Mouse (Mus musculus) layer of hippocampus, adult 8-10 months (tissue): Measurements from ENCODE around the gene Flvcr2. TPM values are rescaled to one million over a fixed set of nuclear protein-coding genes. Genes with fewer than 3 reads are reported as not detected.

ENCODE experiments used
- DNase-seq, 2 experiments: peaks; one replicate each; pipeline ENCODE4 v3.0.0; 2022; ENCODE audit warnings: low spot score in 2 of 2
- microRNA-seq, 2 experiments: library from miRNA; unstranded; fragments of <30 nt; microRNA quantifications; one replicate each; pipeline ENCODE4 v1.2.0; 2022
- total RNA-seq, 4 experiments: library from RNA; stranded (reverse); gene quantifications; 2 replicates each; pipeline ENCODE4 v1.2.4; 2022

Gene Flvcr2
- total RNA-seq, 4 experiments from 2014 or later = 1.5 to 2.7 (median 2.2) TPM

DNA sequence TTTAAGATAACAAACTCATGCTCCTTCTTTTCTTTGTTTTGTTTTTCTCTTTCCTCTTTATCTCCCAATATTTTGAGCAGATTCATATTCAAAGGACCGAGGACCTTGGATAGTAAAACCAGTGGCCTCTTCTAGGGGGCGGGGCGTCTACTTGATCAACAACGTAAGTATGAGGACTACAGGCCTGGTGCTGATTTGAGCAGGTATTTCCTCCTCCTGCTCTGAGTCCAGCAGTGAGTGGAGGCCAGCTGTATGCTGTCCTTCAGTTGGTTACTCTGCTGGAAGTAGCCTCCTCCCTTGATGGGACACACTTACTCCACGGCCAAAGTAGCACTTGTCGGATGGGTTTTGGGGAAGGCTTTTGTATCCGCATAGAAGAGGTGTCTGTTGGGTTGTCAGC is 111.0 kb downstream of the Flvcr2 start:
- no peak for DNase-seq

DNA sequence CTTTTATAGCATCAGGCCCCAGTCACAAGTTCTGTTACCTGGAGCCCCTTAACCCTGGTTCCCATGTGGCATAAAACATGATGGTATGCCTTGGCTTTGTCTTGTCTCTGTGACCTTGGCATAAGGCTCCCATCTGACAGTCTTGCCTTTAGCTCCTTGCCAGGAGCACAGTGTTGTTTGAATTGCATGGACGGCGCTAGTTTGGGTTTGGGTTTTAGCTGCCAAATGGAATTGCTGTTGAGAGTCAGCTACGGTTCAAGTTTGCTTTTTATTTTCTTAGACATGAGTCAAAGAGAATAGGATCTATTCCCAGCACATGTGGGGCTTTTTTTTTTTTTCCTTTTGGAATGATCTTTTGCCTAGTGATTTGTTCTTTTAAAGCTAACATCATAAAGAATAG is 112.8 kb downstream of the Flvcr2 start:
- no peak for DNase-seq

DNA sequence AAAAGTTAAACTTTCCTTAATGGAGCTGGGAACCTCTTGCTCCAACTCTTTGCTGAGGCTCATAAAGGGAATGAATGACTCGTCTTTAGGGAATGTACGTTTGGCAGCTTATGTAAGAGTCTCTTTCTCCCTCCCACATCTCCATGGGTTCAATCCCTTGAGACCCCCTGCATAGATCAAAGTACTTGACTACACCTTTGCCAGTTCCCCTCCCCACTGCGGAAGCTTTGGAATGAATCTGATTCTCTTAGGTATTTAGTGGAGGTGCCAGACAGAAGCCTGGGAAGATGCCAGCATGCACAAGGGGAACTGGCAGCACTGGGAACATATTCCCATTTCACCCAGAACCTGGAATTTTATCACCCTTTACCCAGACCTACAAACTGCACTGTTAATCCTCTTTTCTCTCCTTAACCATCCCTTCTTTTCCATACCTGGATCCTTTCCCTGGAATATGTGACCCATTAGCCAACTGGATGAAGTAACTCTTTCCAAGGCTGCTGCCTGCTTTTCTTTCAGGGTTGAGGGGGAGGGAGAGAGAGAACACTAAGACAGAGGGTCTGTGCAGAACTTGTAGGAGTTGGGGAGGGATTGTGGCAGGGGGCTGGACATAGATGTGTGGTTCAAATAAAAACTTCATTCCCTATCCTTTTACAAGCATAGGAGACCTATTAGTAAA is 113.3 kb downstream of the Flvcr2 start:
- DNase-seq = no peak

DNA sequence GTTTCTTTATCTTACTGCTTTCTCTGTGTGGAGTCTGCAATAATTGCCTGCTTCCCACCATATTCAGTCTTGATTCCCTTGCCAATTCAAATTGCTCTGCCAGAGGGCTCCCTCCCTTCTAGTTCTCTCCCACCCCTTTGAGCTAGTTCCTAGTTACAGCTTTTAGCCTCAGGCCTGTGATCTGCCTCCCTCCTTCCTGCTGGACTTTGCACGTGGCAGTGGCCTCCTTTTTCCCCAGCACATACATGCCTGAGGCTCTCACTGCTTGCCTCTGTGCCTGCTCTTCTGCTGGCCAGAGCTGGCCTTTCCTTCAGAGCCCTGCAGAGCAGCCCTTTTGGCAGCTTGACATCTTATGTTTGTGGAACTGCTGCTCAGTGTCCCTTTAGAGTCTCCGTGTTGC is 116.2 kb downstream of the Flvcr2 start:
- DNase-seq = no peak

Small RNA genes lying within 50 kb of the gene (microRNA-seq; reads per million reads assigned to microRNA genes)
- 0 reads per million in 2 experiments for gene Gm47285

Other genes with a start within 250 kb of the Flvcr2 start
- 10 to 100 TPM; 41.8 to 54.1 (median 44.0) TPM for gene Jdp2, start 147.5 kb upstream of the Flvcr2 start, total RNA-seq
- 1 to 10 TPM in 1 of 4 experiments, under 1 TPM in 1, not detected in 2; 0.94 to 1.2 TPM for gene Batf, start 59.9 kb upstream of the Flvcr2 start, total RNA-seq
- 10 to 100 TPM; 55.2 to 66.9 (median 62.7) TPM for gene Erg28, start 78.0 kb downstream of the Flvcr2 start, total RNA-seq
- gene Ttll5, start 78.1 kb downstream of the Flvcr2 start, total RNA-seq = 10 to 100 TPM; 43.8 to 55.8 (median 51.1) TPM